Mouse (Mus musculus) lung, postnatal 0 days (tissue): ENCODE data around the gene Igf2bp1.

Experiments used
- CTCF ChIP-seq: IDR thresholded peaks from 2 replicates; pipeline ENCODE4 v1.5.1; 2016; ENCODE audit warnings: antibody characterized with exemption, mild to moderate bottlenecking
- EP300 ChIP-seq: IDR thresholded peaks from 2 replicates; pipeline ENCODE4 v1.6.1; 2016; ENCODE audit warnings: antibody characterized with exemption, mild to moderate bottlenecking, control low read depth

DNA sequence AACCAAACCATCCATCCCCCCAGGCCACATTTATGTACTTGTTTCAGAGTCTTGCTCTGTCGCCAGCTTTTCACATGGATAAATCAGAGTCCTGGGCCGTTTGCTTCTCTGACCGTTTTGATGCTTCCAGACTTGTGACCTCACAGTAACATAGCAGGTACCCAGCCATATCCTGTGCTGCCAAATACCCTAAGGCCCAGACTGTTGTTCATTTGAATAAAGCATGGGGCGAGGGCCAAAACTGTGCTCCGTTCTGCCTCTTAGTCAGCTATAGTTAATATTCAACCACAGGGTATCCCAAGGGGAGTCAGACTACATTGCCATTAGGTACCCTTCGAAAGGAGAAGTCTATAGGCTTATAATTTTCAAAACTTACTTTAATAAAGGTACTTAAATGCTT is 69.3 kb downstream of the Igf2bp1 start:
- TF ChIP-seq CTCF = no peak
- TF ChIP-seq EP300 = no peak
